Mouse (Mus musculus) MEL (cell line): ENCODE data around the gene Mrpl42. TPM values are rescaled to one million over a fixed set of nuclear protein-coding genes. Genes with fewer than 3 reads are reported as not detected.
A peak's percentile ranks its signal among the peaks of the same experiment; 100 is the strongest.

ENCODE experiments used
- DNase-seq: peaks from one replicate; pipeline ENCODE4 v3.0.0; 2011; ENCODE audit warnings: low read depth, low spot score
- H3K27ac ChIP-seq: 2 replicates; pipeline ENCODE4 v1.5.1; 2012; ENCODE audit warnings: low read depth, mild to moderate bottlenecking, control low read depth, low read length, moderate library complexity; ENCODE audit not compliant: control insufficient read depth
- H3K27me3 ChIP-seq, 2 experiments: fragments of 150-350 bp in 1 of 2; sonication (generic) in 1 of 2; 2 replicates each; pipeline ENCODE4 v1.6.1; 2012; ENCODE audit warnings: low read length in 2 of 2, mild to moderate bottlenecking in 2 of 2, improper control_type of control experiment in 1 of 2, moderate library complexity in 1 of 2; ENCODE audit not compliant: insufficient read depth in 2 of 2, control insufficient read depth in 1 of 2
- H3K36me3 ChIP-seq, 2 experiments: 2 replicates each; pipeline ENCODE4 v1.6.1; 2012 to 2014; ENCODE audit warnings: low read length in 2 of 2, improper control_type of control experiment in 1 of 2, inconsistent platforms in 1 of 2, mild to moderate bottlenecking in 1 of 2; ENCODE audit not compliant: insufficient read depth in 2 of 2, control insufficient read depth in 1 of 2
- H3K4me1 ChIP-seq, 2 experiments: fragments of 150-350 bp in 1 of 2; sonication (generic) in 1 of 2; 2 replicates each; pipeline ENCODE4 v1.6.1; 2012; ENCODE audit warnings: low read length in 2 of 2, improper control_type of control experiment in 1 of 2, mild to moderate bottlenecking in 1 of 2; ENCODE audit not compliant: insufficient read depth in 2 of 2, control insufficient read depth in 1 of 2
- H3K4me3 ChIP-seq, 2 experiments: fragments of 150-350 bp in 1 of 2; sonication (generic) in 1 of 2; 2 replicates each; pipeline ENCODE4 v1.5.1; 2012; ENCODE audit warnings: low read depth in 2 of 2, low read length in 2 of 2, mild to moderate bottlenecking in 2 of 2, moderate library complexity in 2 of 2, control low read depth in 1 of 2, improper control_type of control experiment in 1 of 2; ENCODE audit not compliant: control insufficient read depth in 1 of 2, insufficient read depth in 1 of 2
- H3K79me2 ChIP-seq: 2 replicates; pipeline ENCODE4 v1.6.1; 2012; ENCODE audit warnings: mild to moderate bottlenecking, low read length, moderate library complexity; ENCODE audit not compliant: control insufficient read depth, poor library complexity, insufficient read depth
- H3K9ac ChIP-seq: 2 replicates; pipeline ENCODE4 v1.6.1; 2012; ENCODE audit warnings: low read depth, mild to moderate bottlenecking, control low read depth, low read length, moderate library complexity; ENCODE audit not compliant: control insufficient read depth, poor library complexity, severe bottlenecking
- H3K9me3 ChIP-seq: fragments of 150-350 bp; sonication (generic); replicated peaks from 2 replicates; pipeline ENCODE4 v1.6.1; 2012; ENCODE audit warnings: mild to moderate bottlenecking, low read length, improper control_type of control experiment, moderate library complexity; ENCODE audit not compliant: insufficient read depth
- BHLHE40 ChIP-seq: IDR thresholded peaks from 2 replicates; pipeline ENCODE4 v1.6.1; 2012; ENCODE audit warnings: low read depth, mild to moderate bottlenecking, inconsistent platforms, low read length, improper control_type of control experiment, borderline replicate concordance
- CHD1 ChIP-seq: IDR thresholded peaks from 2 replicates; pipeline ENCODE4 v1.6.1; 2012; ENCODE audit warnings: low read depth, mild to moderate bottlenecking, inconsistent platforms, low read length, improper control_type of control experiment
- CHD2 ChIP-seq: IDR thresholded peaks from 2 replicates; pipeline ENCODE4 v1.6.1; 2011; ENCODE audit warnings: low read length, improper control_type of control experiment
- CTCF ChIP-seq, 3 experiments: IDR thresholded peaks in 2 of 3; conservative IDR thresholded peaks in 1 of 3; 2 replicates each; pipeline ENCODE4 v1.5.1; 2011 to 2012; ENCODE audit warnings: low read length in 3 of 3, low read depth in 2 of 3, mild to moderate bottlenecking in 2 of 3, improper control_type of control experiment in 1 of 3, inconsistent platforms in 1 of 3, mixed read lengths in 1 of 3, moderate library complexity in 1 of 3; ENCODE audit not compliant: control insufficient read depth in 1 of 3, insufficient read depth in 1 of 3, poor library complexity in 1 of 3, severe bottlenecking in 1 of 3
- E2F4 ChIP-seq: IDR thresholded peaks from 2 replicates; pipeline ENCODE4 v1.6.1; 2011; ENCODE audit warnings: low read depth, low read length, improper control_type of control experiment, borderline replicate concordance
- ELF1 ChIP-seq: IDR thresholded peaks from 2 replicates; pipeline ENCODE4 v1.6.1; 2014; ENCODE audit warnings: low read depth, mild to moderate bottlenecking, inconsistent platforms, low read length, improper control_type of control experiment, moderate library complexity
- EP300 ChIP-seq, 2 experiments: IDR thresholded peaks; 2 replicates each; pipeline ENCODE4 v1.6.1; 2011; ENCODE audit warnings: improper control_type of control experiment in 2 of 2, low read length in 2 of 2, low read depth in 1 of 2, mild to moderate bottlenecking in 1 of 2
- ETS1 ChIP-seq: IDR thresholded peaks from 2 replicates; pipeline ENCODE4 v1.6.1; 2012; ENCODE audit warnings: low read depth, mild to moderate bottlenecking, inconsistent platforms, low read length, improper control_type of control experiment, moderate library complexity
- GABPA ChIP-seq: IDR thresholded peaks from 2 replicates; pipeline ENCODE4 v1.6.1; 2012; ENCODE audit warnings: low read depth, mild to moderate bottlenecking, inconsistent platforms, low read length, improper control_type of control experiment, moderate library complexity
- GATA1 ChIP-seq: IDR thresholded peaks from 2 replicates; pipeline ENCODE4 v1.6.1; 2011; ENCODE audit warnings: low read depth, low read length, improper control_type of control experiment
- HCFC1 ChIP-seq: IDR thresholded peaks from 2 replicates; pipeline ENCODE4 v1.6.1; 2012; ENCODE audit warnings: low read depth, mild to moderate bottlenecking, inconsistent platforms, low read length, improper control_type of control experiment, moderate library complexity
- JUND ChIP-seq: IDR thresholded peaks from 2 replicates; pipeline ENCODE4 v1.6.1; 2011; ENCODE audit warnings: low read depth, mild to moderate bottlenecking, improper control_type of control experiment, low read length
- KAT2A ChIP-seq: conservative IDR thresholded peaks from 2 replicates; pipeline ENCODE4 v1.6.1; 2012; ENCODE audit warnings: low read depth, low read length, improper control_type of control experiment, inconsistent platforms
- MAX ChIP-seq: IDR thresholded peaks from 2 replicates; pipeline ENCODE4 v1.6.1; 2011; ENCODE audit warnings: low read length, improper control_type of control experiment
- MEF2A ChIP-seq: IDR thresholded peaks from 2 replicates; pipeline ENCODE4 v1.6.1; 2014; ENCODE audit warnings: low read depth, mild to moderate bottlenecking, inconsistent platforms, low read length, improper control_type of control experiment; ENCODE audit not compliant: poor library complexity, insufficient replicate concordance, severe bottlenecking; ENCODE audit errors: extremely low read depth
- MXI1 ChIP-seq: IDR thresholded peaks from 2 replicates; pipeline ENCODE4 v1.6.1; 2011; ENCODE audit warnings: mild to moderate bottlenecking, low read depth, low read length, improper control_type of control experiment
- MYB ChIP-seq: IDR thresholded peaks from 2 replicates; pipeline ENCODE4 v1.6.1; 2011; ENCODE audit warnings: mild to moderate bottlenecking, low read depth, low read length, improper control_type of control experiment
- NELFE ChIP-seq: IDR thresholded peaks from 2 replicates; pipeline ENCODE4 v1.6.1; 2011; ENCODE audit warnings: low read depth, low read length, improper control_type of control experiment
- NRF1 ChIP-seq: IDR thresholded peaks from 2 replicates; pipeline ENCODE4 v1.6.1; 2014; ENCODE audit warnings: low read depth, mild to moderate bottlenecking, inconsistent platforms, low read length, improper control_type of control experiment, moderate library complexity; ENCODE audit not compliant: poor library complexity, insufficient read depth, severe bottlenecking
- POLR2A ChIP-seq, 2 experiments: IDR thresholded peaks; 2 replicates each; pipeline ENCODE4 v1.6.1; 2011 to 2012; ENCODE audit warnings: low read length in 2 of 2, mild to moderate bottlenecking in 2 of 2, control low read depth in 1 of 2, improper control_type of control experiment in 1 of 2, low read depth in 1 of 2, moderate library complexity in 1 of 2; ENCODE audit not compliant: control insufficient read depth in 1 of 2, insufficient read depth in 1 of 2, poor library complexity in 1 of 2
- POLR2AphosphoS2 ChIP-seq: IDR thresholded peaks from 2 replicates; pipeline ENCODE4 v1.6.1; 2011; ENCODE audit warnings: low read length, improper control_type of control experiment
- RAD21 ChIP-seq: IDR thresholded peaks from 2 replicates; pipeline ENCODE4 v1.6.1; 2011; ENCODE audit warnings: mild to moderate bottlenecking, low read depth, low read length, improper control_type of control experiment
- RCOR1 ChIP-seq: IDR thresholded peaks from 2 replicates; pipeline ENCODE4 v1.6.1; 2012; ENCODE audit warnings: low read depth, mild to moderate bottlenecking, inconsistent platforms, low read length, improper control_type of control experiment
- SIN3A ChIP-seq: IDR thresholded peaks from 2 replicates; pipeline ENCODE4 v1.6.1; 2012; ENCODE audit warnings: low read length, improper control_type of control experiment, inconsistent platforms
- SMC3 ChIP-seq: IDR thresholded peaks from 2 replicates; pipeline ENCODE4 v1.6.1; 2011; ENCODE audit warnings: low read depth, low read length, improper control_type of control experiment
- TAL1 ChIP-seq: IDR thresholded peaks from 2 replicates; pipeline ENCODE4 v1.6.1; 2012; ENCODE audit warnings: mild to moderate bottlenecking, inconsistent platforms, low read length, moderate library complexity, mixed read lengths
- TCF12 ChIP-seq: IDR thresholded peaks from 2 replicates; pipeline ENCODE4 v1.6.1; 2014; ENCODE audit warnings: low read depth, mild to moderate bottlenecking, inconsistent platforms, low read length, improper control_type of control experiment, moderate library complexity
- UBTF ChIP-seq: IDR thresholded peaks from 2 replicates; pipeline ENCODE4 v1.6.1; 2012; ENCODE audit warnings: low read depth, mild to moderate bottlenecking, inconsistent platforms, low read length, improper control_type of control experiment, moderate library complexity, borderline replicate concordance; ENCODE audit not compliant: insufficient read depth
- USF1 ChIP-seq: IDR thresholded peaks from 2 replicates; pipeline ENCODE4 v1.6.1; 2014; ENCODE audit warnings: low read depth, mild to moderate bottlenecking, inconsistent platforms, low read length, improper control_type of control experiment, moderate library complexity
- ZC3H11A ChIP-seq: IDR thresholded peaks from 2 replicates; pipeline ENCODE4 v1.6.1; 2012; ENCODE audit warnings: low read depth, mild to moderate bottlenecking, inconsistent platforms, low read length, improper control_type of control experiment
- ZKSCAN1 ChIP-seq: IDR thresholded peaks from 2 replicates; pipeline ENCODE4 v1.6.1; 2012; ENCODE audit warnings: low read depth, mild to moderate bottlenecking, inconsistent platforms, low read length, improper control_type of control experiment, moderate library complexity
- ZMIZ1 ChIP-seq: IDR thresholded peaks from 2 replicates; pipeline ENCODE4 v1.6.1; 2012; ENCODE audit warnings: low read depth, mild to moderate bottlenecking, inconsistent platforms, low read length, improper control_type of control experiment, moderate library complexity
- ZNF384 ChIP-seq: IDR thresholded peaks from 2 replicates; pipeline ENCODE4 v1.6.1; 2012; ENCODE audit warnings: low read depth, mild to moderate bottlenecking, inconsistent platforms, low read length, improper control_type of control experiment
- polyA plus RNA-seq, 2 experiments: library from polyadenylated mRNA; stranded (reverse) in 1 of 2; unstranded in 1 of 2; fragments of >175 nt in 1 of 2; fragments of >200 nt in 1 of 2; gene quantifications; 2 replicates each; pipeline versions ENCODE4 v1.2.1 to v1.2.4; 2012; ENCODE audit warnings: low replicate concordance in 2 of 2, low read depth in 1 of 2; ENCODE audit not compliant: insufficient read length in 2 of 2, insufficient read depth in 1 of 2, missing spikeins in 1 of 2
- total RNA-seq: library from RNA; depleted of rRNA; stranded (reverse); fragments of 300-350 nt; gene quantifications from 2 replicates; pipeline ENCODE4 v1.2.3, GENCODE M21; 2012

Gene Mrpl42
- total and polyA plus RNA-seq, 3 experiments, result 187 to 1,026 (median 298) TPM

GRCm38 (mm10) chr10:95475923-95476322 is 25.8 kb downstream of the Mrpl42 start:
- Histone ChIP-seq H3K4me1 (no peaks in the 10 kb centered on the region), H3K4me3 (no peak overlapping the region), H3K9ac (no peak overlapping the region), H3K79me2 (no peaks in the 10 kb centered on the region), H3K36me3 (no peaks in the 10 kb centered on the region), H3K9me3 (no peaks in the 10 kb centered on the region), H3K27ac (no peak overlapping the region), H3K27me3 (no peaks in the 10 kb centered on the region)
- TF ChIP-seq MXI1, result no peak
- peak; percentile 72 for TF ChIP-seq SIN3A
- TF ChIP-seq ZKSCAN1, result no peak
- no peak for TF ChIP-seq USF1
- no peak for TF ChIP-seq ETS1
- TF ChIP-seq JUND, result no peak
- TF ChIP-seq CHD1, result no peak
- no peak for TF ChIP-seq ELF1
- TF ChIP-seq NRF1, result no peak
- no peak for TF ChIP-seq TAL1
- TF ChIP-seq NELFE, result no peak
- no peak for TF ChIP-seq CHD2
- TF ChIP-seq HCFC1, result no peak
- no peak for TF ChIP-seq POLR2A (IDR thresholded peaks at IDR 0.05; ENCODE audit: control insufficient read depth in 1 of 2, insufficient read depth in 1 of 2, low read depth in 1 of 2, low read length in 2 of 2, poor library complexity in 1 of 2)
- no peak for TF ChIP-seq POLR2AphosphoS2
- TF ChIP-seq BHLHE40, result no peak
- no peak for TF ChIP-seq EP300 (IDR thresholded peaks at IDR 0.05; ENCODE audit: low read depth in 1 of 2, low read length in 2 of 2)
- TF ChIP-seq RAD21, result peak; percentile 100
- no peak for TF ChIP-seq ZNF384
- TF ChIP-seq ZMIZ1, result no peak
- no peak for TF ChIP-seq GABPA
- TF ChIP-seq MAX, result no peak
- TF ChIP-seq CTCF (IDR thresholded peaks at IDR 0.05 in 2 of 3, conservative IDR thresholded peaks at IDR 0.05 in 1 of 3; ENCODE audit: control insufficient read depth in 1 of 3, insufficient read depth in 1 of 3, low read depth in 2 of 3, low read length in 3 of 3, poor library complexity in 1 of 3, severe bottlenecking in 1 of 3), result peak; percentile 95 to 99 (median 97)
- no peak for TF ChIP-seq TCF12
- TF ChIP-seq SMC3, result peak; percentile 100
- no peak for TF ChIP-seq KAT2A
- TF ChIP-seq ZC3H11A, result peak; percentile 99
- 0 out of 2 replicates have a peak, but pooled peaks have one; percentile 7 for TF ChIP-seq GATA1
- no peak for TF ChIP-seq MEF2A
- no peak for TF ChIP-seq MYB
- no peak for TF ChIP-seq UBTF
- TF ChIP-seq E2F4, result no peak
- TF ChIP-seq RCOR1, result no peak
- peak; percentile 88 for DNase-seq
